Mouse (Mus musculus) gastrocnemius, adult 2 months (tissue): ENCODE data around the gene Crhbp. TPM values are rescaled to one million over a fixed set of nuclear protein-coding genes. Genes with fewer than 3 reads are reported as not detected.

Experiments
- DNase-seq: peaks from one replicate; pipeline ENCODE4 v3.0.0; 2022
- H3K27ac ChIP-seq: fragments of 200-600 bp; 2 replicates; pipeline ENCODE4 v1.8.1; 2022; ENCODE audit warnings: mild to moderate bottlenecking
- H3K4me3 ChIP-seq: fragments of 200-600 bp; 2 replicates; pipeline ENCODE4 v1.8.1; 2022; ENCODE audit warnings: mild to moderate bottlenecking, moderate library complexity
- CTCF ChIP-seq: fragments of 200-600 bp; IDR thresholded peaks from 2 replicates; pipeline ENCODE4 v1.8.1; 2022; ENCODE audit warnings: antibody characterized with exemption, mild to moderate bottlenecking, moderate library complexity
- intact Hi-C: fragments of 180-260 bp; cut with DNase I; formaldehyde crosslinking; loops from one replicate; pipeline ENCODE4 v1.15.1; 2025
- long read RNA-seq, 2 experiments: library from polyadenylated mRNA; stranded (forward); transcript quantifications; one replicate each; pipeline ENCODE4 v2.0.0; 2021
- total RNA-seq, 2 experiments: library from RNA; stranded (reverse); gene quantifications; 2 replicates each; pipeline ENCODE4 v1.2.3; 2021

Gene Crhbp
- not detected for total RNA-seq
- long read RNA-seq, experiment 1, result 0 reads
- long read RNA-seq, experiment 2, result 0 reads

DNA sequence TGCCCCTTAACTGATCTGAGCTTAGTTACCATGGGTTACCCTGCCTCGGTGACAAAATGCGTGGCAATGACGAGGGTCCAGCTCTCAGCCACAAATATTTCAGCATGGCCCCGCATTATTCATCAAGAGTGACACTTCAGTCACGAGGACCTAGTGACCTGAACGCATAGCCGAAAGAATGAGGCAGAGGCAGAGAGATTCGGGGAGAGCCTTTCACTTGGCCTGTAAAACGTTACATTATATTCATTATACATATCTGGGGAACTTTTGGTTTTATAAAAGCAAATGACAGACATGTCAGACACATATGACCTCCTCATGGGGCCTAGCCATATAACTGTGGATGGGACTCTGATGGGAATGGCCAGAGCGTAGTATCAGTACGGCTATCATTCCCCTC, at the start of gene Crhbp:
TSS of gene Crhbp (minus strand) at position 101 of the 400 bp plus-strand sequence.
- Histone ChIP-seq H3K27ac (no peak within 1 kb of the TSS), H3K4me3 (peak within 1 kb of the TSS; percentile 43)
- no peak for TF ChIP-seq CTCF
- DNase-seq, result no peak
- intact Hi-C loops, result no loop called here

GRCm38 (mm10) chr13:95493296-95493695, 48.6 kb upstream of the Crhbp start:
- intact Hi-C loops, result no loop called here
- Histone ChIP-seq H3K4me3 (no peak overlapping the region), H3K27ac (no peak overlapping the region)
- no peak for DNase-seq
- TF ChIP-seq CTCF, result no peak

DNA sequence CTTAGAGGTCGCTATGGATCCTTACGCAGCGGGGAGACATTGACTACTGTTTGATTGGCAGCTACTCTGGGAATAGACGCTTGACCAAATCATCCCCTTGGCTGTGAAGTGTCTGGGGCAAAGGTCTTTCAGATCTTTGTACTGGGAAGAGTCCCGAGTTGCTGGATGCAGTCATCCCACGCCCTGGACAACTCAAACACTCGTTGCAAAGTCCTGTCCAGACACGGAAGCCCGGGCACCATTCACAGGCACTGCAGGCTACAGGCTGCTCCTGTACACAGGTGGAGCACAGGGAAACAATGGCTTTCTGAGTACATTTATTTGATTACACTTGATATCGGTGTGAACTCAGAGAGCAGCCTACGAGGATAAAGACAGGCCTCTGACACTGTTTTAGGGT, 46.6 kb upstream of the Crhbp start:
- no peak for TF ChIP-seq CTCF
- Histone ChIP-seq H3K4me3 (no peak overlapping the region), H3K27ac (no peak overlapping the region)
- intact Hi-C loops, result no loop called here
- no peak for DNase-seq

DNA sequence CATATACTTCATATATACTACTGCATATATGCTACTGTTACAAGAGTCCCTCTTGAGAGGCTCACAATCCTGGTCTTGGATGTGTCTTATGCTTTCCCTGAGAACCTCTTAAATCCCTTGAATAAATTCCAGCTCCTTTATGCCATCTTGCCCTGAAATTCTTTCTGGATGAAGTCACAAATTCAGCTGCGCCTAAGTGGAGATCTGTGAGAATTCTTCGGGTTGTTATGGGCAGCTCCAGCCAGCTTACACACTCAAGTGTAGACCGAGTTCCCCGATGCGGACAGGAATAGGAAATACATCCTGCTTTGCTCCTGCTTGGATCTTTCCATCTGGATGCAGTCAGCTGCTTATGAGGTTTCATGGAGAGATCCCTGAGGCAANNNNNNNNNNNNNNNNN, 39.9 kb upstream of the Crhbp start:
- no peak overlapping the region for H3K27ac ChIP-seq
- H3K4me3 ChIP-seq, result no peak overlapping the region
- DNase-seq, result no peak
- intact Hi-C loops, result no loop called here
- no peak for TF ChIP-seq CTCF

DNA sequence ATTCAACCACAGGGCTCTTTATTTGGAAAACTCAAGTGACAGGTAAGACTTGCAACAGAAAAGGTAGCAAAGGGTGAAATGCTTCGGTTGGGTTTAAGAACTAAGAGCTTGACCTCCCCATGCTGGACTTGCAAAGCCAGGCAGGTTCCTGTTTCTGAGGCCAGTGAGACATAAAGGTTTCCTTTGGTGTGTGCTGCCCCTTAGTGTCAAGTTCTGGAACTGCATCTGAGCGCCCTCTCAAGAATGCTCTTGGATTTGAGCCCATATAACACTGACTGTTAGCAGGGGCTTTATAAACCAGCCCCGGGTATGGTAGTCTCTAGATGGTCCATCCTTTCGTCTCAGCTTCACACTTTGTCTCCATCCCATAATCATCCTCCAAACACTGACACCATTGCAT, 36.7 kb upstream of the Crhbp start:
- no peak overlapping the region for H3K4me3 ChIP-seq
- TF ChIP-seq CTCF, result peak; percentile 91
- H3K27ac ChIP-seq, result no peak overlapping the region
- peak; percentile 71 for DNase-seq
- intact Hi-C loops, result loop anchor here (1.0 kb wide), 1 partner anchor 91 kb away; no protein-coding TSS in a partner anchor

GRCm38 (mm10) chr13:95478671-95479413, 34.1 kb upstream of the Crhbp start, which contains the start of gene S100z:
Gene S100z (minus strand): TSS chr13:95478721.
- TF ChIP-seq CTCF, result no peak
- no peak for DNase-seq
- Histone ChIP-seq H3K4me3 (no peak within 1 kb of the TSS), H3K27ac (no peak within 1 kb of the TSS)
- intact Hi-C loops, result no loop called here

DNA sequence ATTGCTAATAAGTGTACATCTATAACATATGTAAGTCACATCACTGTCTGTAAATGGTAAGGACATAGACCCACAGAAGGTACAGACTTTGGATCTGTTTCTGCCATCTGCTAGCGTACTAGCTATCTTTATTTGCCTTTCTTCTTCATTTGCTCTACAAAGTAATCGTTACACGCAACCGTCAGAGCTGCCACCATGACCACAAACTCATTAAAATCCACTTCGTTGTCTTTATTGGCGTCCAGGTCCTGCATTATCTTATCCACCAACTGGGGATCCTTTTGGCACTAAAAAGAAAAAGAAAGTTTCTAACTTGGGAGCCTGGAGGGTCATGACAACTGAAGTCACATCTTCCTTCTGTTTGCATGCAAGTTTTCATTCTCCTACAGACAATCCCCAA, 32.4 kb upstream of the Crhbp start:
- Histone ChIP-seq H3K27ac (no peak overlapping the region), H3K4me3 (no peak overlapping the region)
- no peak for DNase-seq
- TF ChIP-seq CTCF, result no peak
- intact Hi-C loops, result no loop called here

GRCm38 (mm10) chr13:95475124-95475523, 30.4 kb upstream of the Crhbp start:
- DNase-seq, result no peak
- H3K27ac ChIP-seq, result no peak overlapping the region
- intact Hi-C loops, result no loop called here
- no peak for TF ChIP-seq CTCF
- H3K4me3 ChIP-seq, result no peak overlapping the region

- no peak for DNase-seq
- no peak overlapping the region for H3K4me3 ChIP-seq
- TF ChIP-seq CTCF, result no peak
- intact Hi-C loops, result no loop called here
- H3K27ac ChIP-seq, result no peak overlapping the region
Measured at GRCm38 (mm10) chr13:95474294-95474693, 29.6 kb upstream of the Crhbp start.

GRCm38 (mm10) chr13:95470970-95471369, 26.2 kb upstream of the Crhbp start:
- intact Hi-C loops, result no loop called here
- H3K27ac ChIP-seq, result no peak overlapping the region
- peak; percentile 28; the same call in 1 of the 2 replicates for TF ChIP-seq CTCF
- DNase-seq, result no peak
- H3K4me3 ChIP-seq, result no peak overlapping the region

GRCm38 (mm10) chr13:95451529-95451928, 6.8 kb upstream of the Crhbp start:
- Histone ChIP-seq H3K27ac (no peak overlapping the region), H3K4me3 (no peak overlapping the region)
- intact Hi-C loops, result no loop called here
- no peak for TF ChIP-seq CTCF
- DNase-seq, result no peak

DNA sequence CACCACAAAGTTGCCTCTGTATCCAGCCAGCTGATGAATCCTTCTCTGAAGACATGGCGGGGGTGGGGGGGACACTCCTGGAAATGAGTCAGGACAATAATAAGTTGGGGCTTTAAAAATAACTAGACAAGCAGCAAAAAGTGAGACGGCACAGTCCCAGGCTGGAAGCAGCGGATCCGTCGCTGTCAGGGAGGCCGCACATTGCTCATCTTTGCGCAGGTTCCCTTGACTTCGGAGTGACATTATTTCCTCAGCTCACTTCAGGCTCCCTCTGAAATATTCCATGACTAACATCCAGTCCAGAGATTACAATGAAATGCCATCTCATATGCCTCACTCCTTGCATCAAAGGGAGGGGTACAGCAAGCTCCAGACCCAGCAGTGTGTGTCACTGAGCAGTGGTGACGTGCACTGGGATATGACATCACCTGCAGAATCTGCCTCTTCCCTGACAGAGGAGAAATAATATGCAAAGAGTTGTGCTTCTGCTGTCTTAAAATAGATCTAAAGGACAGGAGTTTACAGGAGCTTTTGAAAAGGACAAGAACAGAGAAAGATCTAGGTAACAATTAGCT, 6.0 kb upstream of the Crhbp start:
- DNase-seq, result no peak
- intact Hi-C loops, result no loop called here
- TF ChIP-seq CTCF, result no peak
- H3K27ac ChIP-seq, result no peak overlapping the region
- no peak overlapping the region for H3K4me3 ChIP-seq

DNA sequence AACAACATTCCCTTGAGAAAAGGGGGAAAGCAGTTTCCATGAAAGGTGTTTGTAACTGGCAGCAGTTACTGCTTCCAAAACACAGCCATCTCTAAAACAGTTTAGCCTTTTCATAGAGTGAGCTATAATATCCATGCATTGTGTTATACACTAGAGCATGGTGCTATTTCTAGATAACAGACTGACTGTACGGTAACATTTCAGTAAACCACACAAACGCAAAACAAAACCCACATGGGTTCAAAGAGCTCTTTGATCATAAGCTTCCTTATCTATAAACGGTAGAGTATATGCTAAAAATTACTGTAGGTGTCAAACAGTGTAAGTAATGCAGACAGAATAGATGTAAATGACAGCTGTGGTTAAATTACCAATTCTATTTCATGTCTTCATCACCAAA, 5.0 kb upstream of the Crhbp start:
- H3K27ac ChIP-seq, result no peak overlapping the region
- DNase-seq, result no peak
- intact Hi-C loops, result no loop called here
- no peak overlapping the region for H3K4me3 ChIP-seq
- TF ChIP-seq CTCF, result no peak

DNA sequence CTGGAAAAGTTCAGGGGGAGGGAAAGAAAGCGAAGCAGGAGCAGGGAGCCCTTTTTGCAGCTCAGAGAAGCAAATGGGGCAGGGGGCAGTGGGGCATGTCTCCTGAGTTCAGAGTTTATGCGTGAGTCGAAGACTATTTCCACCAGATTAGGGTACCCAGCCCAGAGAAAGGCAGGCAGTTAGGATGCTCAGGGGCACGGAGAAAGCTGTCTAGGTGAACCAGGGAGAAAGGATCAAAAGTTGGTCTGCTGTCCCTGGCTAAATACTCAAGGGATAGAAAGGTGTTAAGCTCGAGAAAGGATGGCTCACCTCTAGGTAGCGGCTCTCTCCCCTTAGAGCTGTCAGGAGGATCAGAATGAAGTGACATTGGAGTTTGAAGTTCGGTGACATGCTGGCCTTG, 433 bp downstream of the Crhbp start:
- no peak for TF ChIP-seq CTCF
- Histone ChIP-seq H3K27ac (no peak overlapping the region), H3K4me3 (no peak overlapping the region)
- intact Hi-C loops, result no loop called here
- no peak for DNase-seq
